Mouse (Mus musculus): ENCODE measurements around the gene C1qb.

GRCm38 (mm10) chr4:136896461-136896860 lies 10.5 kb upstream of the C1qb start:
- TF ChIP-seq CTCF (IDR thresholded peaks at IDR 0.05; ENCODE audit: low read depth) (no peak), EP300 (IDR thresholded peaks at IDR 0.05; ENCODE audit: low read depth) (no peak)

All from heart, postnatal 0 days (tissue).